Mouse (Mus musculus): ENCODE measurements around the gene Nufip1.

The Nufip1 gene

GRCm38 (mm10) chr14:76179343-76179742 lies 68.7 kb downstream of the Nufip1 start:
- DNase-seq (ENCODE audit: low read depth, low spot score), result no peak

- no peak for DNase-seq (ENCODE audit: low read depth, low spot score)
These were observed 74.7 kb downstream of the Nufip1 start for GRCm38 (mm10) chr14:76185358-76185757.

DNA sequence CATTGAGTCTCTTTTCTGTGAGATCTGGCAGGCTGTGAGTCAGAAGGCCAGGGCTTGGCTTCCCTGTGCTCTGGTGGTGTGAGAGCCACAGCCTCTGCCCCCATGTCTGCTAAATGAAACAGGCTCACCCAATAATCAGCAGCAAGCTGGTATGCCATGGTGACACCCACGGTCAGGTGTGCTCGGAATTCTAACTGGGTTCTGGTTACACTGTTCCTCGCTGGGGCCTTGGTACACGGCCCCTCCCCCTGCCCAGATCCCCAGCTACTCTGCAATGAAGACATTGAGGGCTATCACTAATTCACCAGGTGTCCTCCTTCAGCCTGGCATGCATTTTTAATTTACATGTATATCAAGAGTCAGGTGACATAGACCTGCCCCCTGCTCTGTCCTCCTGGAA lies 75.6 kb downstream of the Nufip1 start:
- no peak for DNase-seq (ENCODE audit: low read depth, low spot score)

Measured in CD4-positive, CD25-positive, alpha-beta regulatory T cell, adult 2 months (primary cell).